Mouse (Mus musculus) liver, adult 2 months (tissue): Measurements from ENCODE around the gene Trp53. TPM values are rescaled to one million over a fixed set of nuclear protein-coding genes. Genes with fewer than 3 reads are reported as not detected.

Experiments
- DNase-seq: peaks from one replicate; pipeline ENCODE4 v3.0.0-alpha.2; 2011; ENCODE audit warnings: low read depth, low spot score; ENCODE audit errors: extremely low read depth
- H3K27ac ChIP-seq: fragments of 200-500 bp; replicated peaks from 2 replicates; pipeline ENCODE4 v1.5.1; 2012; ENCODE audit warnings: low read depth, mild to moderate bottlenecking, control low read depth, inconsistent platforms, low read length; ENCODE audit not compliant: insufficient read depth
- H3K27me3 ChIP-seq: fragments of 200-500 bp; 2 replicates; pipeline ENCODE4 v1.6.1; 2012; ENCODE audit warnings: mild to moderate bottlenecking, moderate library complexity, low read length, inconsistent platforms; ENCODE audit not compliant: control insufficient read depth, insufficient read depth
- H3K36me3 ChIP-seq: fragments of 200-500 bp; 2 replicates; pipeline ENCODE4 v1.6.1; 2012; ENCODE audit warnings: low read length, inconsistent platforms; ENCODE audit not compliant: control insufficient read depth, insufficient read depth
- H3K4me1 ChIP-seq: fragments of 200-500 bp; 2 replicates; pipeline ENCODE4 v1.6.1; 2011; ENCODE audit warnings: low read length; ENCODE audit not compliant: control insufficient read depth, insufficient read depth
- H3K4me3 ChIP-seq: fragments of 200-500 bp; 2 replicates; pipeline ENCODE4 v1.5.1; 2011; ENCODE audit warnings: low read depth, mild to moderate bottlenecking, control low read depth, low read length, moderate library complexity; ENCODE audit not compliant: insufficient read depth
- H3K79me2 ChIP-seq: fragments of 200-500 bp; 2 replicates; pipeline ENCODE4 v1.6.1; 2012; ENCODE audit warnings: inconsistent platforms, mild to moderate bottlenecking, low read length, moderate library complexity; ENCODE audit not compliant: control insufficient read depth, insufficient read depth
- H3K9ac ChIP-seq: fragments of 200-500 bp; 2 replicates; pipeline ENCODE4 v1.6.1; 2012; ENCODE audit warnings: low read depth, mild to moderate bottlenecking, control low read depth, inconsistent platforms, low read length
- CTCF ChIP-seq: fragments of 200-500 bp; IDR thresholded peaks from 2 replicates; pipeline ENCODE4 v1.5.1; 2011; ENCODE audit warnings: low read depth, low read length, control low read depth
- POLR2A ChIP-seq: fragments of 200-500 bp; IDR thresholded peaks from 2 replicates; pipeline ENCODE4 v1.6.1; 2011; ENCODE audit warnings: low read length, control low read depth; ENCODE audit not compliant: insufficient read depth; ENCODE audit errors: extremely low read depth
- WGBS: fragments of 180-500 bp; shearing (Covaris S2); methylation state at CpG from one replicate; pipeline ENCODE4 v1.1.7; 2018; 5-methylcytosine and 5-hydroxymethylcytosine counted together
- polyA plus RNA-seq: library from polyadenylated mRNA; depleted of rRNA; stranded (reverse); fragments of >200 nt; gene quantifications from 2 replicates; pipeline ENCODE4 v1.2.3, GENCODE M21; 2012; rRNA removed
- total RNA-seq: library from RNA; depleted of rRNA; stranded (reverse); fragments of >200 nt; gene quantifications from 2 replicates; pipeline ENCODE4 v1.2.3, GENCODE M21; 2014; rRNA removed

Trp53 gene
- total and polyA plus RNA-seq, 2 experiments, result 3.7 to 35.4 TPM

- no peak overlapping the region for H3K9ac ChIP-seq
- TF ChIP-seq CTCF, result peak; percentile 89
- no peak for TF ChIP-seq POLR2A
Measured at GRCm38 (mm10) chr11:69628286-69628685, 48.1 kb downstream of the Trp53 start.

GRCm38 (mm10) chr11:69629802-69630201 lies 49.6 kb downstream of the Trp53 start:
- Histone ChIP-seq H3K4me3 (no peak overlapping the region), H3K79me2 (peaks cover 9% of the 10 kb centered on the region; the same call in 1 of the 2 replicates), H3K36me3 (no peaks in the 10 kb centered on the region), H3K27me3 (no peaks in the 10 kb centered on the region), H3K9ac (no peak overlapping the region), H3K27ac (no peak overlapping the region), H3K4me1 (peaks cover 6% of the 10 kb centered on the region)
- WGBS, result 40% methylated on average over 1 of the region's 1 CpGs
- no peak for TF ChIP-seq POLR2A
- peak; percentile 39 for TF ChIP-seq CTCF
- peak; percentile 48 for DNase-seq

More at GRCm38 (mm10) chr11:69628286-69628685, 48.1 kb downstream of the Trp53 start:
- 34% methylated on average over 6 of the region's 6 CpGs for WGBS
- Histone ChIP-seq H3K79me2 (peaks cover 3% of the 10 kb centered on the region; the same call in 1 of the 2 replicates), H3K4me3 (no peak overlapping the region; the same call in 1 of the 2 replicates), H3K36me3 (no peaks in the 10 kb centered on the region), H3K4me1 (no peaks in the 10 kb centered on the region), H3K27ac (no peak overlapping the region), H3K27me3 (no peaks in the 10 kb centered on the region)
- peak; percentile 69 for DNase-seq

GRCm38 (mm10) chr11:69632284-69633089 lies 52.3 kb downstream of the Trp53 start, which contains the start of gene Fxr2:
Gene Fxr2 (plus strand): TSS chr11:69632990.
- peak within 1 kb of the TSS; percentile 97 for H3K4me3 ChIP-seq
- peak; percentile 96 for DNase-seq

GRCm38 (mm10) chr11:69633128-69633866 lies 53.1 kb downstream of the Trp53 start:
- Histone ChIP-seq H3K79me2 (peaks cover 9% of the 10 kb centered on the region; the same call in 1 of the 2 replicates), H3K27ac (peak overlapping the region; percentile 80), H3K4me1 (peaks cover 10% of the 10 kb centered on the region), H3K36me3 (peaks cover 4% of the 10 kb centered on the region; the same call in 1 of the 2 replicates), H3K27me3 (no peaks in the 10 kb centered on the region), H3K4me3 (peak overlapping the region; percentile 97), H3K9ac (peak overlapping the region; percentile 95)
- no peak for DNase-seq
- WGBS, result under 1% methylated on average over 50 of the region's 50 CpGs
- no peak for TF ChIP-seq POLR2A

More at GRCm38 (mm10) chr11:69632284-69633089, 52.3 kb downstream of the Trp53 start, which contains the start of gene Fxr2:
- Histone ChIP-seq H3K27ac (peak within 1 kb of the TSS; percentile 80), H3K36me3 (peaks cover 1% of the 10 kb centered on the region; the same call in 1 of the 2 replicates), H3K79me2 (peaks cover 9% of the 10 kb centered on the region; the same call in 1 of the 2 replicates), H3K4me1 (peaks cover 10% of the 10 kb centered on the region), H3K27me3 (no peaks in the 10 kb centered on the region), H3K9ac (peak within 1 kb of the TSS; percentile 95)
- WGBS, result under 1% methylated on average over 43 of the region's 56 CpGs
- TF ChIP-seq POLR2A, result peak; percentile 81
- peak; percentile 88 for TF ChIP-seq CTCF

- 77% methylated on average over 3 of the region's 3 CpGs for WGBS
- no peak overlapping the region for H3K4me3 ChIP-seq
Measured at GRCm38 (mm10) chr11:69635471-69635870, 55.3 kb downstream of the Trp53 start.

More at GRCm38 (mm10) chr11:69635471-69635870, 55.3 kb downstream of the Trp53 start:
- Histone ChIP-seq H3K27me3 (no peaks in the 10 kb centered on the region), H3K27ac (no peak overlapping the region), H3K9ac (no peak overlapping the region), H3K79me2 (peaks cover 9% of the 10 kb centered on the region; the same call in 1 of the 2 replicates), H3K4me1 (peaks cover 10% of the 10 kb centered on the region), H3K36me3 (peaks cover 15% of the 10 kb centered on the region; the same call in 1 of the 2 replicates)
- DNase-seq, result no peak
- TF ChIP-seq POLR2A (no peak), CTCF (no peak)

Other genes with a start within 250 kb of the Trp53 start
- 0.55 and 0.67 TPM in 2 replicates for gene Rnf227, start 239.9 kb upstream of the Trp53 start, total RNA-seq
- gene Rnf227, start 239.9 kb upstream of the Trp53 start, polyA plus RNA-seq, result 0.35 and 0.41 TPM in 2 replicates
- gene Chd3, start 211.0 kb upstream of the Trp53 start, total RNA-seq, result 45.2 and 57.5 TPM in 2 replicates
- 55.2 and 80.2 TPM in 2 replicates for gene Chd3, start 211.0 kb upstream of the Trp53 start, polyA plus RNA-seq
- gene Naa38, start 184.9 kb upstream of the Trp53 start, total RNA-seq, result 86.6 and 91.5 TPM in 2 replicates
- gene Naa38, start 184.9 kb upstream of the Trp53 start, polyA plus RNA-seq, result 133 and 150 TPM in 2 replicates
- 33.9 and 40.7 TPM in 2 replicates for gene Cyb5d1, start 184.7 kb upstream of the Trp53 start, total RNA-seq
- gene Cyb5d1, start 184.7 kb upstream of the Trp53 start, polyA plus RNA-seq, result 21.1 and 22.1 TPM in 2 replicates
- gene Tmem88, start 182.1 kb upstream of the Trp53 start, total RNA-seq, result 1.3 and 1.7 TPM in 2 replicates
- 6.7 and 8.5 TPM in 2 replicates for gene Tmem88, start 182.1 kb upstream of the Trp53 start, polyA plus RNA-seq
- gene Kdm6b, start 166.7 kb upstream of the Trp53 start, total RNA-seq, result 1.6 and 2.3 TPM in 2 replicates
- 4.2 and 4.6 TPM in 2 replicates for gene Kdm6b, start 166.7 kb upstream of the Trp53 start, polyA plus RNA-seq
- under 0.01 and 0.09 TPM in 2 replicates for gene Dnah2, start 31.2 kb upstream of the Trp53 start, total RNA-seq
- gene Dnah2, start 31.2 kb upstream of the Trp53 start, polyA plus RNA-seq, result 0.02 TPM in 2 replicates
- under 0.01 TPM in 1 of 2 replicates, not detected in the other for gene Efnb3, start 20.2 kb upstream of the Trp53 start, total RNA-seq
- gene Efnb3, start 20.2 kb upstream of the Trp53 start, polyA plus RNA-seq, result 0.11 and 0.17 TPM in 2 replicates
- gene Wrap53, start 104 bp upstream of the Trp53 start, total RNA-seq, result 5.6 and 6.4 TPM in 2 replicates
- gene Wrap53, start 104 bp upstream of the Trp53 start, polyA plus RNA-seq, result 10.7 and 11.2 TPM in 2 replicates
- gene Atp1b2, start 25.6 kb downstream of the Trp53 start, total RNA-seq, result 0.18 and 0.20 TPM in 2 replicates
- gene Atp1b2, start 25.6 kb downstream of the Trp53 start, polyA plus RNA-seq, result 0.40 and 0.46 TPM in 2 replicates
- gene Shbg, start 37.5 kb downstream of the Trp53 start, total RNA-seq, result not detected in 2 replicates
- 0.18 TPM in 1 of 2 replicates, not detected in the other for gene Shbg, start 37.5 kb downstream of the Trp53 start, polyA plus RNA-seq
- gene Sat2, start 41.7 kb downstream of the Trp53 start, total RNA-seq, result 12.3 and 19.4 TPM in 2 replicates
- 10.8 and 12.8 TPM in 2 replicates for gene Sat2, start 41.7 kb downstream of the Trp53 start, polyA plus RNA-seq
- 18.1 and 19.9 TPM in 2 replicates for gene Fxr2, start 52.6 kb downstream of the Trp53 start, total RNA-seq
- gene Fxr2, start 52.6 kb downstream of the Trp53 start, polyA plus RNA-seq, result 24.2 and 33.9 TPM in 2 replicates
- gene Sox15, start 75.0 kb downstream of the Trp53 start, total RNA-seq, result not detected in 2 replicates
- gene Sox15, start 75.0 kb downstream of the Trp53 start, polyA plus RNA-seq, result 0.21 TPM in 1 of 2 replicates, not detected in the other
- 49.9 and 53.5 TPM in 2 replicates for gene Mpdu1, start 82.3 kb downstream of the Trp53 start, total RNA-seq
- gene Mpdu1, start 82.3 kb downstream of the Trp53 start, polyA plus RNA-seq, result 100 and 115 TPM in 2 replicates
- gene Cd68, start 85.8 kb downstream of the Trp53 start, total RNA-seq, result 4.5 and 6.0 TPM in 2 replicates
- gene Cd68, start 85.8 kb downstream of the Trp53 start, polyA plus RNA-seq, result 6.1 and 14.8 TPM in 2 replicates
- gene Eif4a1, start 92.1 kb downstream of the Trp53 start, total RNA-seq, result 370 and 386 TPM in 2 replicates
- gene Eif4a1, start 92.1 kb downstream of the Trp53 start, polyA plus RNA-seq, result 184 and 221 TPM in 2 replicates
- gene Senp3, start 101.7 kb downstream of the Trp53 start, total RNA-seq, result 26.2 and 31.9 TPM in 2 replicates
- 17.5 and 25.8 TPM in 2 replicates for gene Senp3, start 101.7 kb downstream of the Trp53 start, polyA plus RNA-seq
- 1.0 and 1.4 TPM in 2 replicates for gene Tnfsf13, start 105.4 kb downstream of the Trp53 start, total RNA-seq
- gene Tnfsf13, start 105.4 kb downstream of the Trp53 start, polyA plus RNA-seq, result 0.58 and 1.1 TPM in 2 replicates
- gene Tnfsf12, start 115.5 kb downstream of the Trp53 start, total RNA-seq, result 2.6 and 3.0 TPM in 2 replicates
- 9.5 and 18.0 TPM in 2 replicates for gene Tnfsf12, start 115.5 kb downstream of the Trp53 start, polyA plus RNA-seq
- gene Tnfsfm13, start 115.7 kb downstream of the Trp53 start, total RNA-seq, result 2.5 and 3.4 TPM in 2 replicates
- 2.6 and 3.6 TPM in 2 replicates for gene Tnfsfm13, start 115.7 kb downstream of the Trp53 start, polyA plus RNA-seq
- gene Polr2a, start 178.3 kb downstream of the Trp53 start, total RNA-seq, result 10.0 and 12.6 TPM in 2 replicates
- 9.9 and 10.6 TPM in 2 replicates for gene Polr2a, start 178.3 kb downstream of the Trp53 start, polyA plus RNA-seq
- not detected in 2 replicates for gene Slc35g3, start 181.6 kb downstream of the Trp53 start, total RNA-seq
- gene Slc35g3, start 181.6 kb downstream of the Trp53 start, polyA plus RNA-seq, result not detected in 2 replicates
- 2.6 and 4.4 TPM in 2 replicates for gene Zbtb4, start 185.6 kb downstream of the Trp53 start, total RNA-seq
- gene Zbtb4, start 185.6 kb downstream of the Trp53 start, polyA plus RNA-seq, result 8.2 and 9.7 TPM in 2 replicates
- 0.46 and 0.54 TPM in 2 replicates for gene Chrnb1, start 215.6 kb downstream of the Trp53 start, total RNA-seq
- gene Chrnb1, start 215.6 kb downstream of the Trp53 start, polyA plus RNA-seq, result 0.28 and 0.35 TPM in 2 replicates
- gene Fgf11, start 221.5 kb downstream of the Trp53 start, total RNA-seq, result 0.18 and 0.20 TPM in 2 replicates
- gene Fgf11, start 221.5 kb downstream of the Trp53 start, polyA plus RNA-seq, result 0.33 and 0.34 TPM in 2 replicates
- 2.3 and 2.4 TPM in 2 replicates for gene Tmem102, start 225.3 kb downstream of the Trp53 start, total RNA-seq
- gene Tmem102, start 225.3 kb downstream of the Trp53 start, polyA plus RNA-seq, result 13.5 and 15.7 TPM in 2 replicates
- gene Gm39566, start 234.9 kb downstream of the Trp53 start, total RNA-seq, result not detected in 2 replicates
- gene Gm39566, start 234.9 kb downstream of the Trp53 start, polyA plus RNA-seq, result not detected in 2 replicates
- gene Spem2, start 238.1 kb downstream of the Trp53 start, total RNA-seq, result not detected in 2 replicates
- not detected in 2 replicates for gene Spem2, start 238.1 kb downstream of the Trp53 start, polyA plus RNA-seq
- not detected in 2 replicates for gene Spem1, start 241.8 kb downstream of the Trp53 start, total RNA-seq
- 0.09 TPM in 1 of 2 replicates, not detected in the other for gene Spem1, start 241.8 kb downstream of the Trp53 start, polyA plus RNA-seq